Mouse (Mus musculus): Measurements from ENCODE around the gene Gm49711.
"Not testable (repeated sequence)": the region's sequence is repeated elsewhere in the genome, so short reads cannot be mapped to it uniquely, and the experiment has no call there.

The Gm49711 gene

DNA sequence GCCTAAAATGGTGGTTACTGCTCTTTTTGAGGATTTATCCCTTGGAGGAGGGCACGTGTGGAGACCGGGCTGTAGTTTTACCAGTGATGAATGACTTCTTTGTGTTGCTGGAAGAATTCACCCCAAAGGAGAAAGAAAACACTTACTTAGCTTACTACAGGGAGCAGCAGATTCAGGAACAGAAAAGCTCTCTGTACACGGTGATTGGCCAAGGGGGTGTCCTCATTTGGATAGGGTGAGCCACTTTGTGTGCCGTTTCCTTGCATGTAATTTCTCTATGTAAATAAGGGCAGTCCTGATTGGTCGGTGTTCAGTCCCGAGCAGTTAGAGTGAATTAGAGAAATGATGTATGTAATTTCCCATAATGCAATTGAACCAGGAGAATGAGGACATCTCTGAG, 137.0 kb downstream of the Gm49711 start:
- DNase-seq, result no peak

DNA sequence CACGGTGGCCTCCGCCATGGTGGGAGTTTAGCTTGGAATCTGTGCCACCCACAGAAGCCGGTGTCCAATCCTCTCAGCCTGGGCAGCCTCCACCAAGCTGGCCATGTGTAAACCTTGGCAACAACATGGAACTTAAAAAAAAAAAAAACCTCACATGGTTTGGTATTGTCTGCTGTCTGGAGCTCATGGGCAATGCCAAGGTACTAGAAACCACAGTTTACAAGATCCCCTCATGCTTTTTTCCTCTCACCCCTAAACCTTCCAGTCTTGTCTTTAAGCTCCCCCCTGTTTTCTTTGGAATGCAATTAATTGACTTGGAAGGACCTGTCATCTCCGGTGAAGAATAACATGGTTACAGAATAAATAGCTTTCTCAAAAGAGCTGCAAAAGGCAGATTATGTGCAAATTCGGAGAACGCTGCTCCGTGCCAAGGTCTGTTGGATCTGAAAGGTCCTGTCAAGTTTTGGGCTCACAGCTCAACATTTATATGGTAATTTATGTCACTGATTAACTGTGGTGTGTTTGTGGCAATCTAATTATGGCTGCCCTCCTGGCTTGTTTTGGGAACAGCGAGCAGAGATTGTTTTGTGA, 138.7 kb downstream of the Gm49711 start:
- no peak for DNase-seq

- DNase-seq, result no peak
These were observed 142.5 kb downstream of the Gm49711 start for GRCm38 (mm10) chr16:92200615-92201014.

- DNase-seq, result no peak
These were observed 145.5 kb downstream of the Gm49711 start for GRCm38 (mm10) chr16:92203599-92203998.

- no peak for DNase-seq
These were observed 151.2 kb downstream of the Gm49711 start for GRCm38 (mm10) chr16:92209291-92209781.

- DNase-seq, result not testable (repeated sequence)
These were observed 152.2 kb downstream of the Gm49711 start for GRCm38 (mm10) chr16:92210316-92210715.

DNA sequence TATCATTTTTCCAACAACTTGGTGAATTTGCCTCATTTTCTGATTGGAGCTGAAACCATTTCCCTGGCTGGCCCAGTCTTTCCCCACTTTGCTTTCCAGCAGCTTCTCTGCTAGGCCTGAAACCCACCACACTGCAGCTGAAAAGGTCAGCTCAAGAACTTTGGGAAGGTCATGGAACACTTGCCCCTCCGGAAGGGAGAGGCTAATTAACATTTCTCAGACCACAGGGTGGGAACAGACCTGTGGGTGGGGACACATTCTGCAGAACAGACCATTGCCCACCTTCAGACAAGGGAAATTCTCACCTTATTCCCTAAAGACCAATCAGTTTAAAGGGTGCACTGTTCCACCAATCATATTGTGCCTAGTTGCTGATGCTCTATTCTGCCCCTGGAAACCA, 155.8 kb downstream of the Gm49711 start:
- DNase-seq, result not testable (repeated sequence)

- DNase-seq, result no peak
These were observed 157.7 kb downstream of the Gm49711 start for GRCm38 (mm10) chr16:92215599-92216390.

GRCm38 (mm10) chr16:92220754-92221153, 162.6 kb downstream of the Gm49711 start:
- no peak for DNase-seq

DNA sequence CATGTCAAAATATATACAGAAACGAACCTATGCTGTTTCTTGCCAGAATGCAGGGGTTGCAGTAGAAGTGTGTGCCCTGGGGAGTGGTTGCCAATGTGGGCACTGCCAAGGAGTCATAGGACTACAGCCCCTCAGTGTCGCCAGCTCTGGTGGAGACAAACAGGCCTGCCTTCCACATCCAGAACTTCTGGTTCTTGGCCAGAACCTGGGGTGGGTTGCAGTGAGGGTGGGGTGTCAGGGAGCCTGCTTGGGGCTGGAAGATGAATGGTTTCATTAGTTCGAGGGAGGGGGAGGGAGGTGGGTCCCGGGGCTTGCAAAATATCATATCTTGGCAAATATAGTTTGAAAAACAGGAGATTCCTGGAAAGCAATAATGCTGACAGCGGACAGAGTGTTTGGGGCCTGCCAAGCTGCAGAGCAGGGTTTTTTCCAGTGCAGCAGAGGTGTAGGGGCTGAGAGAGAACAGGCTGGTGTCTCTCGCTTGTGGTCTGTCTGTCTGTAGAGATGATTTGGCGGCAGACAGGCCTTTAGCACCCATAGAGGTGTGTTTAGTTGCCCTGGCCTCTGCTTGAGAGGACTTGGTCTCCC, 170.3 kb downstream of the Gm49711 start:
- DNase-seq, result no peak

DNA sequence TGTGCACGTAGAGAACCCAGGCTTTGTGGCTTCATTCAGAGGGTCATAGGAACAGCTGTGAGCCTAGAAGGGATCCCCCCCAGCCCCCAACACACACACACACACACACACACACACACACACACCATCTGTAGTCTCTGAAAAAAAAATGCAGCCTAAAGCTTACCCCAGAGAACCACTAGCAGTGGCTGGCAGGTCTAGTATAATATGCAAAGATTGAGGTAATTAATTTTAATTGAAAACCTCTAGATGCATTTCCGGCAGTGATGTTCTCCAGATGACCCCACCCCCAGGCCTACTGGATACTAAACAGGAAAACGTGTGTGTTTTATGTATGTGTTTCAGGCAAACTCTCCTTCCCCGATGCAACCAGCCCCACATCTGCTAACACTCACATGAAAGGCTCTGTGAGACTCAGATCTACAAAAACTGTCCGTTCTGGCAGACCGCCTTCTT, 172.4 kb downstream of the Gm49711 start:
- DNase-seq, result no peak

GRCm38 (mm10) chr16:92234530-92234929, 176.4 kb downstream of the Gm49711 start:
- no peak for DNase-seq

- no peak for DNase-seq
These were observed 177.1 kb downstream of the Gm49711 start for GRCm38 (mm10) chr16:92235222-92235621.
